Mouse (Mus musculus): ENCODE results near the gene Ss18l1. TPM values are rescaled to one million over a fixed set of nuclear protein-coding genes. Genes with fewer than 3 reads are reported as not detected.

Gene Ss18l1
- 7.1 and 7.4 TPM in 2 replicates for polyA plus RNA-seq (2012; rRNA removed)

GRCm38 (mm10) chr2:180042256-180042857 lies at the start of gene Ss18l1, which contains the start of gene Psma7:
Gene Ss18l1, plus strand, starts transcription at chr2:180042509.
Gene Psma7, minus strand, starts transcription at chr2:180042433.
- under 1% methylated on average over 78 of the region's 78 CpGs for WGBS
- H3K4me1 ChIP-seq (ENCODE audit: control insufficient read depth, insufficient read depth, low read length) = peaks cover 5% of the 10 kb centered on the region
- peak within 1 kb of the TSS; percentile 98 for H3K4me3 ChIP-seq (replicated peaks; ENCODE audit: extremely low read depth, low read depth, low read length)
- TF ChIP-seq POLR2A (IDR thresholded peaks at IDR 0.05; ENCODE audit: borderline replicate concordance, extremely low read depth, low read depth, low read length) = peak; percentile 82; the same call in 1 of the 2 replicates
- TF ChIP-seq CTCF (IDR thresholded peaks at IDR 0.05; ENCODE audit: insufficient read depth, low read length) = no peak
- DNase-seq = peak; percentile 86

GRCm38 (mm10) chr2:179993071-179993470 lies 49.2 kb upstream of the Ss18l1 start:
- no peaks in the 10 kb centered on the region for H3K4me1 ChIP-seq (ENCODE audit: control insufficient read depth, insufficient read depth, low read length)
- DNase-seq = no peak
- 93% methylated on average over 5 of the region's 5 CpGs for WGBS
- H3K4me3 ChIP-seq (replicated peaks; ENCODE audit: extremely low read depth, low read depth, low read length) = no peak overlapping the region
- TF ChIP-seq POLR2A (IDR thresholded peaks at IDR 0.05; ENCODE audit: borderline replicate concordance, extremely low read depth, low read depth, low read length) (no peak), CTCF (IDR thresholded peaks at IDR 0.05; ENCODE audit: insufficient read depth, low read length) (no peak)

GRCm38 (mm10) chr2:179998431-179998830 lies 43.9 kb upstream of the Ss18l1 start:
- no peak for DNase-seq
- WGBS = 46% methylated on average over 4 of the region's 4 CpGs
- no peaks in the 10 kb centered on the region for H3K4me1 ChIP-seq (ENCODE audit: control insufficient read depth, insufficient read depth, low read length)
- TF ChIP-seq CTCF (IDR thresholded peaks at IDR 0.05; ENCODE audit: insufficient read depth, low read length) = no peak
- TF ChIP-seq POLR2A (IDR thresholded peaks at IDR 0.05; ENCODE audit: borderline replicate concordance, extremely low read depth, low read depth, low read length) = no peak
- no peak overlapping the region for H3K4me3 ChIP-seq (replicated peaks; ENCODE audit: extremely low read depth, low read depth, low read length)

GRCm38 (mm10) chr2:180001635-180002034 lies 40.7 kb upstream of the Ss18l1 start:
- H3K4me1 ChIP-seq (ENCODE audit: control insufficient read depth, insufficient read depth, low read length) = no peaks in the 10 kb centered on the region
- H3K4me3 ChIP-seq (replicated peaks; ENCODE audit: extremely low read depth, low read depth, low read length) = no peak overlapping the region
- no peak for DNase-seq
- no peak for TF ChIP-seq POLR2A (IDR thresholded peaks at IDR 0.05; ENCODE audit: borderline replicate concordance, extremely low read depth, low read depth, low read length)
- no peak for TF ChIP-seq CTCF (IDR thresholded peaks at IDR 0.05; ENCODE audit: insufficient read depth, low read length)
- 72% methylated on average over 9 of the region's 9 CpGs for WGBS

GRCm38 (mm10) chr2:180005656-180006351 lies 36.5 kb upstream of the Ss18l1 start:
- Histone ChIP-seq H3K4me3 (replicated peaks; ENCODE audit: extremely low read depth, low read depth, low read length) (no peak overlapping the region), H3K4me1 (ENCODE audit: control insufficient read depth, insufficient read depth, low read length) (no peaks in the 10 kb centered on the region)
- WGBS = 49% methylated on average over 5 of the region's 5 CpGs
- DNase-seq = no peak
- no peak for TF ChIP-seq POLR2A (IDR thresholded peaks at IDR 0.05; ENCODE audit: borderline replicate concordance, extremely low read depth, low read depth, low read length)
- no peak for TF ChIP-seq CTCF (IDR thresholded peaks at IDR 0.05; ENCODE audit: insufficient read depth, low read length)

GRCm38 (mm10) chr2:180006352-180007017 lies 35.8 kb upstream of the Ss18l1 start:
- Histone ChIP-seq H3K4me3 (replicated peaks; ENCODE audit: extremely low read depth, low read depth, low read length) (no peak overlapping the region), H3K4me1 (ENCODE audit: control insufficient read depth, insufficient read depth, low read length) (no peaks in the 10 kb centered on the region)
- 29% methylated on average over 9 of the region's 9 CpGs for WGBS
- DNase-seq = no peak
- TF ChIP-seq CTCF (IDR thresholded peaks at IDR 0.05; ENCODE audit: insufficient read depth, low read length) (no peak), POLR2A (IDR thresholded peaks at IDR 0.05; ENCODE audit: borderline replicate concordance, extremely low read depth, low read depth, low read length) (no peak)

GRCm38 (mm10) chr2:180010686-180011085 lies 31.6 kb upstream of the Ss18l1 start:
- no peaks in the 10 kb centered on the region for H3K4me1 ChIP-seq (ENCODE audit: control insufficient read depth, insufficient read depth, low read length)
- TF ChIP-seq CTCF (IDR thresholded peaks at IDR 0.05; ENCODE audit: insufficient read depth, low read length) (no peak), POLR2A (IDR thresholded peaks at IDR 0.05; ENCODE audit: borderline replicate concordance, extremely low read depth, low read depth, low read length) (no peak)
- WGBS = 91% methylated on average over 7 of the region's 7 CpGs
- no peak for DNase-seq
- no peak overlapping the region for H3K4me3 ChIP-seq (replicated peaks; ENCODE audit: extremely low read depth, low read depth, low read length)

- Histone ChIP-seq H3K4me1 (ENCODE audit: control insufficient read depth, insufficient read depth, low read length) (no peaks in the 10 kb centered on the region), H3K4me3 (replicated peaks; ENCODE audit: extremely low read depth, low read depth, low read length) (no peak overlapping the region)
- DNase-seq = no peak
- TF ChIP-seq POLR2A (IDR thresholded peaks at IDR 0.05; ENCODE audit: borderline replicate concordance, extremely low read depth, low read depth, low read length) (no peak), CTCF (IDR thresholded peaks at IDR 0.05; ENCODE audit: insufficient read depth, low read length) (no peak)
- 77% methylated on average over 6 of the region's 6 CpGs for WGBS
Observed at GRCm38 (mm10) chr2:180011370-180011769, 30.9 kb upstream of the Ss18l1 start.

GRCm38 (mm10) chr2:180013686-180014085 lies 28.6 kb upstream of the Ss18l1 start:
- no peak for TF ChIP-seq CTCF (IDR thresholded peaks at IDR 0.05; ENCODE audit: insufficient read depth, low read length)
- no peak for TF ChIP-seq POLR2A (IDR thresholded peaks at IDR 0.05; ENCODE audit: borderline replicate concordance, extremely low read depth, low read depth, low read length)
- 90% methylated on average over 7 of the region's 7 CpGs for WGBS
- no peak for DNase-seq
- Histone ChIP-seq H3K4me3 (replicated peaks; ENCODE audit: extremely low read depth, low read depth, low read length) (no peak overlapping the region), H3K4me1 (ENCODE audit: control insufficient read depth, insufficient read depth, low read length) (0 out of 2 replicates have a peak, but pooled peaks cover 2% of the 10 kb centered on the region)
